Mouse (Mus musculus) lung, embryonic 14.5 days (tissue): ENCODE results near the gene Galnt9. TPM values are rescaled to one million over a fixed set of nuclear protein-coding genes. Genes with fewer than 3 reads are reported as not detected.

Experiments used
- ATAC-seq: fragments of 200-750 bp; cut with Nextera tagmentation; 2 replicates; pipeline ENCODE4 v1.8.0; 2017; ENCODE audit warnings: mild to moderate bottlenecking, moderate TSS enrichment, moderate library complexity; ENCODE audit not compliant: insufficient read depth
- DNase-seq: peaks from one replicate; pipeline ENCODE4 v3.0.0-alpha.2; 2015
- H3K27ac ChIP-seq: fragments of 300-500 bp; sonication (generic); 2 replicates; pipeline ENCODE4 v1.5.1; 2014; ENCODE audit warnings: low read depth, mild to moderate bottlenecking, moderate library complexity
- H3K27me3 ChIP-seq: fragments of 300-500 bp; sonication (generic); 2 replicates; pipeline ENCODE4 v1.6.1; 2014; ENCODE audit warnings: low read length, control low read depth; ENCODE audit not compliant: insufficient read depth
- H3K36me3 ChIP-seq: fragments of 300-500 bp; sonication (generic); 2 replicates; pipeline ENCODE4 v1.6.1; 2014; ENCODE audit warnings: control low read depth; ENCODE audit not compliant: insufficient read depth
- H3K4me1 ChIP-seq: fragments of 300-500 bp; sonication (generic); 2 replicates; pipeline ENCODE4 v1.6.1; 2014; ENCODE audit warnings: antibody characterized with exemption, control low read depth; ENCODE audit not compliant: insufficient read depth
- H3K4me2 ChIP-seq: fragments of 300-500 bp; sonication (generic); 2 replicates; pipeline ENCODE4 v1.6.1; 2014; ENCODE audit warnings: mild to moderate bottlenecking
- H3K4me3 ChIP-seq: fragments of 300-500 bp; sonication (generic); 2 replicates; pipeline ENCODE4 v1.5.1; 2014; ENCODE audit warnings: low read depth, low read length
- H3K9ac ChIP-seq: fragments of 300-500 bp; sonication (generic); 2 replicates; pipeline ENCODE4 v1.6.1; 2014
- H3K9me3 ChIP-seq: fragments of 300-500 bp; sonication (generic); 2 replicates; pipeline ENCODE4 v1.6.1; 2016; ENCODE audit warnings: low read depth, low read length, control low read depth
- CTCF ChIP-seq: IDR thresholded peaks from 2 replicates; pipeline ENCODE4 v1.5.1; 2016; ENCODE audit warnings: antibody characterized with exemption, low read depth
- WGBS: fragments of 180-500 bp; shearing (Covaris S2); extraction: QIAGEN DNeasy Blood & Tissue Kit; methylation state at CpG from one replicate; pipeline ENCODE4 v1.1.7; 2014; 5-methylcytosine and 5-hydroxymethylcytosine counted together
- polyA plus RNA-seq: library from polyadenylated mRNA; unstranded; fragments of >200 nt; fragmentation: Nextera tagmentation; extraction: Ambion mirVana; gene quantifications from 2 replicates; pipeline ENCODE4 v1.2.1, GENCODE M21; 2014

Galnt9 gene
- polyA plus RNA-seq, 1 experiment from 2014 or later = not detected

GRCm38 (mm10) chr5:110505611-110506294 is 38.4 kb upstream of the Galnt9 start:
- Histone ChIP-seq H3K36me3 (no peaks in the 10 kb centered on the region), H3K4me2 (no peak overlapping the region), H3K9ac (no peak overlapping the region), H3K27me3 (no peaks in the 10 kb centered on the region), H3K4me3 (no peak overlapping the region), H3K4me1 (no peaks in the 10 kb centered on the region), H3K9me3 (no peaks in the 10 kb centered on the region), H3K27ac (no peak overlapping the region)
- DNase-seq (no peak), ATAC-seq (no peak)
- WGBS = 62% methylated on average over 10 of the region's 10 CpGs
- TF ChIP-seq CTCF = no peak

- Histone ChIP-seq H3K4me1 (no peaks in the 10 kb centered on the region), H3K36me3 (no peaks in the 10 kb centered on the region), H3K27ac (no peak overlapping the region), H3K9ac (no peak overlapping the region), H3K9me3 (no peaks in the 10 kb centered on the region), H3K4me3 (no peak overlapping the region), H3K27me3 (no peaks in the 10 kb centered on the region), H3K4me2 (no peak overlapping the region)
- no peak for ATAC-seq
- DNase-seq = no peak
- 58% methylated on average over 8 of the region's 8 CpGs for WGBS
- TF ChIP-seq CTCF = no peak
Measured at GRCm38 (mm10) chr5:110506295-110506616, 37.9 kb upstream of the Galnt9 start.

GRCm38 (mm10) chr5:110506856-110507255 is 37.3 kb upstream of the Galnt9 start:
- no peak for TF ChIP-seq CTCF
- H3K36me3 ChIP-seq = no peaks in the 10 kb centered on the region
- ATAC-seq (no peak), DNase-seq (no peak)
- H3K9ac ChIP-seq = no peak overlapping the region
- no peaks in the 10 kb centered on the region for H3K9me3 ChIP-seq
- H3K4me1 ChIP-seq = no peaks in the 10 kb centered on the region
- no peaks in the 10 kb centered on the region for H3K27me3 ChIP-seq
- no peak overlapping the region for H3K27ac ChIP-seq
- no peak overlapping the region for H3K4me2 ChIP-seq
- no peak overlapping the region for H3K4me3 ChIP-seq
- 74% methylated on average over 3 of the region's 3 CpGs for WGBS

DNA sequence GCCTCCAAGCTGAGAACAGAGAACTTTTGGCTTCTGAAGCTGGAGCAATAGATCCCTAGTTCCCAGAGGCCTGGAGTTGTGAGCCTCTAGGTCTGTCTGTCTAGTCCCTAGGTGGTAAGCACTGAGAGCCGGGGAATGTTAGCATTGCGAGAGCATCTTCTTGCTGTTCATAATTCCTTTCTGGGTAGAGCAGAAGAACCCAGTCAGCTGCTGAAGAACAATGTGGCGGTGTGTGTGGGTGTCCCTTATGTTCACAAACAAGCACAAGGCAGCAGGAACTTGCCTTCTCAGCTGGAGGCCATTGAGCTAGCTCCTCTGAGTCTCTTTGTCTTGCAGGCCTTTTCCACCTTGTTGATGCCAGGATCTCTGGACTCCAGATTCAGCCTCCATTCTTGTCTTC is 36.2 kb upstream of the Galnt9 start:
- H3K4me1 ChIP-seq = no peaks in the 10 kb centered on the region
- no peak overlapping the region for H3K4me2 ChIP-seq
- H3K36me3 ChIP-seq = no peaks in the 10 kb centered on the region
- DNase-seq (no peak), ATAC-seq (no peak)
- H3K27me3 ChIP-seq = no peaks in the 10 kb centered on the region
- H3K9ac ChIP-seq = no peak overlapping the region
- no peak overlapping the region for H3K4me3 ChIP-seq
- no peak overlapping the region for H3K27ac ChIP-seq
- 87% methylated on average over 3 of the region's 3 CpGs for WGBS
- no peak for TF ChIP-seq CTCF
- H3K9me3 ChIP-seq = no peaks in the 10 kb centered on the region

GRCm38 (mm10) chr5:110510357-110510756 is 33.8 kb upstream of the Galnt9 start:
- ATAC-seq (no peak), DNase-seq (no peak)
- Histone ChIP-seq H3K4me2 (no peak overlapping the region), H3K4me3 (no peak overlapping the region), H3K27me3 (no peaks in the 10 kb centered on the region), H3K27ac (no peak overlapping the region), H3K9me3 (no peaks in the 10 kb centered on the region), H3K36me3 (no peaks in the 10 kb centered on the region), H3K4me1 (no peaks in the 10 kb centered on the region), H3K9ac (no peak overlapping the region)
- WGBS = 78% methylated on average over 6 of the region's 6 CpGs
- TF ChIP-seq CTCF = no peak

GRCm38 (mm10) chr5:110513791-110514190 is 30.4 kb upstream of the Galnt9 start:
- Histone ChIP-seq H3K4me1 (no peaks in the 10 kb centered on the region), H3K9ac (no peak overlapping the region), H3K4me3 (no peak overlapping the region), H3K9me3 (no peaks in the 10 kb centered on the region), H3K27me3 (no peaks in the 10 kb centered on the region), H3K27ac (no peak overlapping the region), H3K4me2 (no peak overlapping the region), H3K36me3 (no peaks in the 10 kb centered on the region)
- DNase-seq = no peak
- WGBS = 66% methylated on average over 4 of the region's 4 CpGs
- no peak for ATAC-seq
- no peak for TF ChIP-seq CTCF

DNA sequence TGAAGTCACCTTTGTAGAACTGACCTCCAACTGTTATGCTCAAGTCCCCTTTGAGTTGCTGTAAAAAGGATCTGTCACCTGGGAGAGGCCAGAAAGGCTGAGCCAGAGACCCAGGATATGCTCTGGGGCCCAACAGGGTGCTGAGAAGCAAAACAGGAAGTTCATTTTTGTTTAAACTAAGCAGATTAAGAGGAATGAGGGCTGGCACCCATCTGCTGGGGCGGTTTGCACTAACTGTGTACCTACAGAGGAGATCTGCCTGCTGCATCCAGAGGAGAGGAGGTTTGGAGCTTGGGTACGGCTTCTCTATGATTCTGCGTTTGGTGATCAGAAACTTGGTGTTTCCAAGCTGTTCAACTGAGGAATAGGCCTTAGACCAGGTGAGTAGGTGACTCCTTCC is 29.5 kb upstream of the Galnt9 start:
- no peaks in the 10 kb centered on the region for H3K36me3 ChIP-seq
- H3K4me3 ChIP-seq = no peak overlapping the region
- H3K9me3 ChIP-seq = no peaks in the 10 kb centered on the region
- no peak for TF ChIP-seq CTCF
- H3K4me1 ChIP-seq = no peaks in the 10 kb centered on the region
- H3K9ac ChIP-seq = no peak overlapping the region
- no peak overlapping the region for H3K4me2 ChIP-seq
- DNase-seq = no peak
- H3K27me3 ChIP-seq = no peaks in the 10 kb centered on the region
- no peak for ATAC-seq
- 69% methylated on average over 3 of the region's 3 CpGs for WGBS
- no peak overlapping the region for H3K27ac ChIP-seq

DNA sequence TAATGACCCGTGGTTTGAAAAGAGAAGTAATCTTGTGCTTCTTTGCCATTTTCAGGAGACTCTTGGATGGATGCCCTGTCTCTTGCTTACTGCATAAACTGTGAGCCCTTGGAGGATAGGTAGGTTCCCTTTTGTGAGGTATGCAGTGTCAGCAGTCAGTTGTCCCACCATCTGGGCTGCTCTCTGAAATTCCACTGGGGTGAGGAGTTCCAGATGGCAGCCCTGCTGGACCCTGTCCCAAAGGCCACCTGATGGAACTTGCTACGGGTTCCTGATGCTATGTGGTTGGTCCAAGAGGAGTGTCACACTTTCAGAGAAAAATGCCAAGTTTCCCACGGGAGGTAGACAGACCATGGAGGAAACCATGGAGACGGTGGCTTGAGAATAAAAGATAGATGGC is 27.8 kb upstream of the Galnt9 start:
- Histone ChIP-seq H3K9ac (no peak overlapping the region), H3K36me3 (no peaks in the 10 kb centered on the region), H3K4me3 (no peak overlapping the region), H3K27ac (no peak overlapping the region), H3K4me2 (no peak overlapping the region), H3K27me3 (no peaks in the 10 kb centered on the region), H3K9me3 (no peaks in the 10 kb centered on the region), H3K4me1 (no peaks in the 10 kb centered on the region)
- no peak for TF ChIP-seq CTCF
- DNase-seq = no peak
- ATAC-seq = no peak
- 67% methylated on average over 4 of the region's 4 CpGs for WGBS
